ENCODE assay signal across 8 mouse cellular contexts in the genomic region with DNA sequence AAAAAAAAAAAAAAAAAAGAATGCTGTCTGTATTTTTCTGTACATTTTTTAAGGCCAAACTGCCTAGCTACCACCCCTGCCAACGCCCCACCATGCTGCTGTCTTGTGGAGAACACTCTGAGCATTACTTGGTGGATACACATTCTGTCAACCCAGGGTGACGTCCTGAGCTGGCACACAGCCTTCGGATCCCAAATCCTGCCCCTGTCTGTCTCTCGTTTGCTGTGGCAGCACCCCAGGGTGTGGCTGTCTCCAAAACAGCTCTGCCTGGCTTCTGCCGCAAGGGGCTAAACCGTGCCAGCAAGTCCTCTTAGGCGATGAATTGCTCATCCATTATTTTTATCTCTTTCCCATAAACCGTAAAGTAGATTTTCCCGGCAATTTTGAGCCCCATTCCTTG. TPM values are rescaled to one million over a fixed set of nuclear protein-coding genes. Genes with fewer than 3 reads are reported as not detected.
DNase-seq lines count a peak whose midpoint lies in the region.

No protein-coding gene starts in this region.

- DNase-seq in cerebellum, adult 11 months = peak; percentile 58
- no peak for DNase-seq in cerebellum, postnatal 4 days (ENCODE audit: low spot score in 2 of 2)
- DNase-seq in right cerebral cortex, adult 18-20 months = peak; percentile 42
- no peak for DNase-seq in right cerebral cortex, postnatal 36 days (ENCODE audit: low spot score in 2 of 2)
- peak; percentile 20 to 60 for DNase-seq in left cerebral cortex, postnatal 25 days (ENCODE audit: low spot score in 2 of 2)
- peak; percentile 60 for DNase-seq in testis, postnatal 10 days (ENCODE audit: low spot score)
- DNase-seq in retina, embryonic 14.5 days (ENCODE audit: low spot score) = no peak
- no peak for DNase-seq in spleen, postnatal 4 days (ENCODE audit: low spot score in 2 of 2)

- intact Hi-C loops in left cerebral cortex, postnatal 25 days (cut with DNase I) = loop anchor here (10.0 kb wide), 1 partner anchor 48 kb away; no protein-coding TSS in a partner anchor

RNA-seq across cellular contexts. Expression of a gene that starts 29.7 kb away (rescaled TPM):
- total RNA-seq in left cerebral cortex, postnatal 25 days (2021) = 10 to 100 TPM; 36.5 to 36.7 TPM

RNA-seq across cellular contexts. Expression of a gene that starts 51.8 kb away (rescaled TPM):
- total RNA-seq in left cerebral cortex, postnatal 25 days (2021) = 1 to 10 TPM; 8.6 to 9.2 TPM

RNA-seq across cellular contexts. Expression of a gene that starts 54.6 kb away (rescaled TPM):
- 10 to 100 TPM; 82.9 to 88.3 TPM for total RNA-seq in left cerebral cortex, postnatal 25 days (2021)

Comparison
In these comparisons a context has a peak if more than half of its experiments do, and no peak if none do; other contexts are left out.
1. DNase-seq: peak in cerebellum, adult 11 months (single experiment), right cerebral cortex, adult 18-20 months (single experiment), left cerebral cortex, postnatal 25 days (2 of 2) and testis, postnatal 10 days (single experiment); none in cerebellum, postnatal 4 days (0 of 2), right cerebral cortex, postnatal 36 days (0 of 2), retina, embryonic 14.5 days (single experiment) and spleen, postnatal 4 days (0 of 2).